Mouse (Mus musculus): ENCODE measurements around the gene Atp13a5. TPM values are rescaled to one million over a fixed set of nuclear protein-coding genes. Genes with fewer than 3 reads are reported as not detected.

Atp13a5 gene
- polyA plus RNA-seq, 1 experiment: not detected

DNA sequence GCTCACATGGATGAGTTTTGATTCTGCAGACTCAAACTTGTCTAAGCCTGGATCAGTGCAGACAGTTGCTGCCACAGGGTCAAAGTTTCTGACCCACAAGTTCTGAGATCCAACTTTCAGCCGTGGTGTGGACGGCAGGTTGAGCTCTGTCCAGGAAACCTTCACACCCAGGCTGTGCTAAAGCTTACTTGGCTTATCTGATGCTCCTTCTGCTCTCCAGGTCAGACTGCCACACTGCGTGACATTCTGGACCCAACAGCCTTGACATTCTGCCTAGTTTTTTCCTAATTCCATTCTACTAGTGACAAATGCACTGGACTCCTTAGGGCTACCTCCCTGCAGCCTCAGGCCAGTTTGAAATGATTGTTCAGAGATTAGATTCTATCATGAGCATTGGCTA is 63.1 kb downstream of the Atp13a5 start:
- H3K9ac ChIP-seq (ENCODE audit: low read depth, poor library complexity, severe bottlenecking): no peak overlapping the region
- no peaks in the 10 kb centered on the region for H3K9me3 ChIP-seq (replicated peaks; ENCODE audit: control insufficient read depth, insufficient read depth, low read length, poor library complexity, severe bottlenecking)
- no peak overlapping the region for H3K4me3 ChIP-seq (ENCODE audit: low read depth, low read length)
- H3K27ac ChIP-seq (ENCODE audit: insufficient read depth, low read length): no peak overlapping the region
- H3K36me3 ChIP-seq (ENCODE audit: control insufficient read depth, insufficient read depth, low read length, poor library complexity, severe bottlenecking): no peaks in the 10 kb centered on the region
- no peak for TF ChIP-seq POLR2A (IDR thresholded peaks at IDR 0.05; ENCODE audit: insufficient read depth, low read length)
- no peak for TF ChIP-seq EP300 (IDR thresholded peaks at IDR 0.05; ENCODE audit: insufficient read depth, low read depth, low read length)
- no peak for TF ChIP-seq CTCF (IDR thresholded peaks at IDR 0.05; ENCODE audit: low read depth, low read length)
- no peaks in the 10 kb centered on the region for H3K27me3 ChIP-seq (ENCODE audit: control insufficient read depth, insufficient read depth, low read length, poor library complexity, severe bottlenecking)
- H3K4me1 ChIP-seq (ENCODE audit: control insufficient read depth, insufficient read depth, low read length): no peaks in the 10 kb centered on the region

- Histone ChIP-seq H3K9ac (ENCODE audit: low read depth, poor library complexity, severe bottlenecking) (no peak overlapping the region), H3K27ac (ENCODE audit: insufficient read depth, low read length) (no peak overlapping the region), H3K4me3 (ENCODE audit: low read depth, low read length) (no peak overlapping the region), H3K4me1 (ENCODE audit: control insufficient read depth, insufficient read depth, low read length) (no peaks in the 10 kb centered on the region), H3K9me3 (replicated peaks; ENCODE audit: control insufficient read depth, insufficient read depth, low read length, poor library complexity, severe bottlenecking) (no peaks in the 10 kb centered on the region), H3K36me3 (ENCODE audit: control insufficient read depth, insufficient read depth, low read length, poor library complexity, severe bottlenecking) (no peaks in the 10 kb centered on the region), H3K27me3 (ENCODE audit: control insufficient read depth, insufficient read depth, low read length, poor library complexity, severe bottlenecking) (no peaks in the 10 kb centered on the region)
- TF ChIP-seq EP300 (IDR thresholded peaks at IDR 0.05; ENCODE audit: insufficient read depth, low read depth, low read length): no peak
- TF ChIP-seq CTCF (IDR thresholded peaks at IDR 0.05; ENCODE audit: low read depth, low read length): no peak
- no peak for TF ChIP-seq POLR2A (IDR thresholded peaks at IDR 0.05; ENCODE audit: insufficient read depth, low read length)
These were observed 63.5 kb downstream of the Atp13a5 start for GRCm38 (mm10) chr16:29314991-29315390.

- Histone ChIP-seq H3K36me3 (ENCODE audit: control insufficient read depth, insufficient read depth, low read length, poor library complexity, severe bottlenecking) (no peaks in the 10 kb centered on the region), H3K9me3 (replicated peaks; ENCODE audit: control insufficient read depth, insufficient read depth, low read length, poor library complexity, severe bottlenecking) (no peaks in the 10 kb centered on the region), H3K4me1 (ENCODE audit: control insufficient read depth, insufficient read depth, low read length) (no peaks in the 10 kb centered on the region), H3K27me3 (ENCODE audit: control insufficient read depth, insufficient read depth, low read length, poor library complexity, severe bottlenecking) (no peaks in the 10 kb centered on the region), H3K4me3 (ENCODE audit: low read depth, low read length) (no peak overlapping the region), H3K9ac (ENCODE audit: low read depth, poor library complexity, severe bottlenecking) (no peak overlapping the region), H3K27ac (ENCODE audit: insufficient read depth, low read length) (no peak overlapping the region)
- TF ChIP-seq CTCF (IDR thresholded peaks at IDR 0.05; ENCODE audit: low read depth, low read length) (no peak), POLR2A (IDR thresholded peaks at IDR 0.05; ENCODE audit: insufficient read depth, low read length) (no peak), EP300 (IDR thresholded peaks at IDR 0.05; ENCODE audit: insufficient read depth, low read depth, low read length) (no peak)
These were observed 80.9 kb downstream of the Atp13a5 start for GRCm38 (mm10) chr16:29297555-29298021.

GRCm38 (mm10) chr16:29280691-29281090 is 97.8 kb downstream of the Atp13a5 start:
- Histone ChIP-seq H3K4me3 (ENCODE audit: low read depth, low read length) (no peak overlapping the region), H3K27ac (ENCODE audit: insufficient read depth, low read length) (no peak overlapping the region), H3K9me3 (replicated peaks; ENCODE audit: control insufficient read depth, insufficient read depth, low read length, poor library complexity, severe bottlenecking) (no peaks in the 10 kb centered on the region), H3K27me3 (ENCODE audit: control insufficient read depth, insufficient read depth, low read length, poor library complexity, severe bottlenecking) (no peaks in the 10 kb centered on the region; the same call in none of the 2 replicates), H3K36me3 (ENCODE audit: control insufficient read depth, insufficient read depth, low read length, poor library complexity, severe bottlenecking) (no peaks in the 10 kb centered on the region), H3K9ac (ENCODE audit: low read depth, poor library complexity, severe bottlenecking) (no peak overlapping the region), H3K4me1 (ENCODE audit: control insufficient read depth, insufficient read depth, low read length) (no peaks in the 10 kb centered on the region)
- no peak for TF ChIP-seq EP300 (IDR thresholded peaks at IDR 0.05; ENCODE audit: insufficient read depth, low read depth, low read length)

DNA sequence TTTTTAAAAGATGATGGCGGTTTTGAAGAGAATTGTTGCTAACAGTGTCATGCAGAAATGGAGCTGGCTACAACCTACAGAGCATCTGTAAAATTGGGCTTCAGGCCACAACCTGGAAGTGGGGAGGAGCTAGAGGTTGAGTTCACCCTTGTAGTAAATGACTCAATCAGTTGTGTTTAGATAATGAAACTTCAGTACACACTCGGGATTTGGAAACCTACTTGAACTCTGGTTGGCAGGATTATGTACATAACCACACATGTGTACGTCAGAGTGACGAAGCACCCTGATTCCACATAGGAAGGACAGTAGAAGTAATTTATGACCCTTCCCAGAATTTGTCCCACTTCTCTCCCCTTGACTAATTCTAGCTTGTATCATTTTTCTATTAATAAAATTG is 124.2 kb downstream of the Atp13a5 start:
- Histone ChIP-seq H3K4me1 (ENCODE audit: control insufficient read depth, insufficient read depth, low read length) (no peaks in the 10 kb centered on the region), H3K9ac (ENCODE audit: low read depth, poor library complexity, severe bottlenecking) (no peak overlapping the region)

GRCm38 (mm10) chr16:29235951-29236350 is 142.6 kb downstream of the Atp13a5 start:
- no peak for TF ChIP-seq POLR2A (IDR thresholded peaks at IDR 0.05; ENCODE audit: insufficient read depth, low read length)
- TF ChIP-seq CTCF (IDR thresholded peaks at IDR 0.05; ENCODE audit: low read depth, low read length): no peak
- TF ChIP-seq EP300 (IDR thresholded peaks at IDR 0.05; ENCODE audit: insufficient read depth, low read depth, low read length): no peak
- Histone ChIP-seq H3K27ac (ENCODE audit: insufficient read depth, low read length) (no peak overlapping the region), H3K4me1 (ENCODE audit: control insufficient read depth, insufficient read depth, low read length) (no peaks in the 10 kb centered on the region), H3K9ac (ENCODE audit: low read depth, poor library complexity, severe bottlenecking) (no peak overlapping the region), H3K36me3 (ENCODE audit: control insufficient read depth, insufficient read depth, low read length, poor library complexity, severe bottlenecking) (no peaks in the 10 kb centered on the region), H3K27me3 (ENCODE audit: control insufficient read depth, insufficient read depth, low read length, poor library complexity, severe bottlenecking) (no peaks in the 10 kb centered on the region; the same call in 1 of the 2 replicates), H3K4me3 (ENCODE audit: low read depth, low read length) (no peak overlapping the region), H3K9me3 (replicated peaks; ENCODE audit: control insufficient read depth, insufficient read depth, low read length, poor library complexity, severe bottlenecking) (no peaks in the 10 kb centered on the region)

More for the DNA sequence above, 124.2 kb downstream of the Atp13a5 start:
- H3K36me3 ChIP-seq (ENCODE audit: control insufficient read depth, insufficient read depth, low read length, poor library complexity, severe bottlenecking): no peaks in the 10 kb centered on the region
- H3K27ac ChIP-seq (ENCODE audit: insufficient read depth, low read length): no peak overlapping the region
- H3K4me3 ChIP-seq (ENCODE audit: low read depth, low read length): no peak overlapping the region
- TF ChIP-seq CTCF (IDR thresholded peaks at IDR 0.05; ENCODE audit: low read depth, low read length) (no peak), POLR2A (IDR thresholded peaks at IDR 0.05; ENCODE audit: insufficient read depth, low read length) (no peak), EP300 (IDR thresholded peaks at IDR 0.05; ENCODE audit: insufficient read depth, low read depth, low read length) (no peak)
- no peaks in the 10 kb centered on the region for H3K9me3 ChIP-seq (replicated peaks; ENCODE audit: control insufficient read depth, insufficient read depth, low read length, poor library complexity, severe bottlenecking)
- H3K27me3 ChIP-seq (ENCODE audit: control insufficient read depth, insufficient read depth, low read length, poor library complexity, severe bottlenecking): no peaks in the 10 kb centered on the region

Measured in ES-Bruce4 (cell line).